Mouse (Mus musculus): ENCODE measurements around the gene Rac1.
"Not testable (repeated sequence)": the region's sequence is repeated elsewhere in the genome, so short reads cannot be mapped to it uniquely, and the experiment has no call there.

Gene Rac1

GRCm38 (mm10) chr5:143527486-143528307 is at the start of gene Rac1:
Gene Rac1, minus strand, starts transcription at chr5:143528036.
- DNase-seq (ENCODE audit: low spot score) = peak; percentile 99

- DNase-seq (ENCODE audit: low spot score) = no peak
These were observed 46.7 kb upstream of the Rac1 start for GRCm38 (mm10) chr5:143574261-143575178.

- DNase-seq (ENCODE audit: low spot score) = no peak
These were observed 45.2 kb upstream of the Rac1 start for GRCm38 (mm10) chr5:143573067-143573466.

GRCm38 (mm10) chr5:143572195-143572594 is 44.4 kb upstream of the Rac1 start:
- DNase-seq (ENCODE audit: low spot score) = no peak

- DNase-seq (ENCODE audit: low spot score) = peak; percentile 91
These were observed 40.0 kb upstream of the Rac1 start for GRCm38 (mm10) chr5:143567860-143568259.

GRCm38 (mm10) chr5:143567258-143567670 is 39.4 kb upstream of the Rac1 start:
- DNase-seq (ENCODE audit: low spot score) = no peak

- not testable (repeated sequence) for DNase-seq (ENCODE audit: low spot score)
These were observed 39.0 kb upstream of the Rac1 start for GRCm38 (mm10) chr5:143566804-143567203.

GRCm38 (mm10) chr5:143561544-143562185 is 33.8 kb upstream of the Rac1 start:
- peak; percentile 92 for DNase-seq (ENCODE audit: low spot score)

GRCm38 (mm10) chr5:143561009-143561408 is 33.2 kb upstream of the Rac1 start:
- no peak for DNase-seq (ENCODE audit: low spot score)

- DNase-seq (ENCODE audit: low spot score) = no peak
These were observed 30.9 kb upstream of the Rac1 start for GRCm38 (mm10) chr5:143558731-143559130.

- no peak for DNase-seq (ENCODE audit: low spot score)
These were observed 27.4 kb upstream of the Rac1 start for GRCm38 (mm10) chr5:143555233-143555632.

- peak; percentile 60 for DNase-seq (ENCODE audit: low spot score)
These were observed 25.1 kb upstream of the Rac1 start for GRCm38 (mm10) chr5:143552911-143553310.

- DNase-seq (ENCODE audit: low spot score) = peak; percentile 31
These were observed 21.1 kb upstream of the Rac1 start for GRCm38 (mm10) chr5:143548922-143549321.

- peak; percentile 99 for DNase-seq (ENCODE audit: low spot score)
These were observed 20.6 kb upstream of the Rac1 start for GRCm38 (mm10) chr5:143548401-143548846.

GRCm38 (mm10) chr5:143547866-143548265 is 20.0 kb upstream of the Rac1 start:
- no peak for DNase-seq (ENCODE audit: low spot score)

- DNase-seq (ENCODE audit: low spot score) = peak; percentile 89
These were observed 19.5 kb upstream of the Rac1 start for GRCm38 (mm10) chr5:143547384-143547783.

GRCm38 (mm10) chr5:143539111-143539510 is 11.3 kb upstream of the Rac1 start:
- no peak for DNase-seq (ENCODE audit: low spot score)

- DNase-seq (ENCODE audit: low spot score) = no peak
These were observed 9.2 kb upstream of the Rac1 start for GRCm38 (mm10) chr5:143537022-143537421.

- DNase-seq (ENCODE audit: low spot score) = no peak
These were observed 7.1 kb upstream of the Rac1 start for GRCm38 (mm10) chr5:143534922-143535321.

- DNase-seq (ENCODE audit: low spot score) = no peak
These were observed 2.9 kb upstream of the Rac1 start for GRCm38 (mm10) chr5:143530715-143531114.

- DNase-seq (ENCODE audit: low spot score) = no peak
These were observed 460 bp upstream of the Rac1 start for GRCm38 (mm10) chr5:143528308-143528683.

GRCm38 (mm10) chr5:143526698-143527331 is 1.0 kb downstream of the Rac1 start:
- DNase-seq (ENCODE audit: low spot score) = peak; percentile 51
